Mouse (Mus musculus): ENCODE measurements at regions not wholly inside any gene's neighbourhood (a gene's known extent, or its start where the extent isn't known, plus 50 kb on each side); places are given as distances from the start of the nearest gene placed in this dataset.
"Not testable (repeated sequence)": the region's sequence is repeated elsewhere in the genome, so short reads cannot be mapped to it uniquely, and the experiment has no call there.

DNA sequence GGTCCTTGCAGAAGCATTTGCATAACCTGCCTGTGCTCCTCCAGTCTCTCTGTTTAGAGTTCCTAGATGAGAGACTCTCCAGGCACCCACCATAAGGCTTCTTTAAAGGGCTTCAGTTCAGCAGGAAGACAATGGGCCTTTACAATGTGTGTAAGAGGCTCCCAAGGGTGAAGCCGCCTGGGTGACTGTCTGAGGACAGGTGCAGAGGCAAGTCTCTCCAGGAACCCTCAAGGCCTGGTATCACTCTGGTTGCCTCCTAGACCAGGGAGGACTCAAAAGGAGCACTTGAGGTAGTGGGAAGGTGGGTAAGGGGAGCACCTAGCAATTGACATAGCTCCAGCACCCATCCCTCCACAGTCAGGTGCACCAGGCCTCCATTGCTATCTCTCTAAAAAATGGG is 55.8 kb upstream of the Irx2 start:
- DNase-seq (ENCODE audit: low read depth) = no peak
- TF ChIP-seq CTCF (IDR thresholded peaks at IDR 0.05; ENCODE audit: borderline replicate concordance, extremely low read depth, insufficient read depth, insufficient read length) = no peak
- no peak for TF ChIP-seq POLR2A (IDR thresholded peaks at IDR 0.05; ENCODE audit: borderline replicate concordance, extremely low read depth, insufficient read depth, insufficient read length, poor library complexity, severe bottlenecking)

DNA sequence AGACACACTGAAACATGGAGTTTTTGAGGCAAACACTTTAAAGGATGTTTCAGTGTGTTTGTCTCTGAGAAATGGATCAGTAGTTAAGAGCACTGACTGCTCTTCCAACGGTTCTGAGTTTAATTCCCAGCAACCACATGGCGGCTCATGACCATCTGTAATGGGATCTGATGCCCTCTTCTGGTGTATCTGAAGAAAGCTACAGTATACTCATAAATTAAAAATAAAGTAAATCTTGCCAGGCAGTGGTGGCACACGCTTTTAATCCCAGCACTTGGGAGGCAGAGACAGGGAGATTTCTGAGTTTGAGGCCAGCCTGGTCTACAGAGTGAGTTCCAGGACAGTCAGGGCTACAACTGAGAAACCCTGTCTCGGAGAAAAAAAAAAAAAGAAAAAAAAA is 54.5 kb upstream of the Irx2 start:
- DNase-seq (ENCODE audit: low read depth) = not testable (repeated sequence)

DNA sequence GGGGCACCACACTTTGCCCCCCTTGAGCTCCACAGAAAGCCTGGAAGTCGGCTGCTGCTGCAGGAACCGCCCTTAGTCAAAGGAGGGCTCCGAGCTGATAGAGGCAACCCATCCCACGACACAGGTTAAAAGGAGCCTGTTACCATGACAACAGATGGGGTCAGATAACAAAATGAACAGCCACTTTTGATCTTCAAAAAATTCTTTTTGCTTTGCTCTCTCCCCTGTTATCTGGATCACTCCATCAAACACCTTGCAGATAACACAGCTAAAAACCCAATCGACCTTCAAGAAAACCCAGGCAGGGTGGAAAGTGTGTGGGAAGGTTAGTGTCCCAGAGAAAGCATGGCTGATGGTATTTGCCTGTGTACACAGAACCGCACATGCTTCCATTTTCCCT is 52.1 kb upstream of the Irx2 start:
- TF ChIP-seq CTCF (IDR thresholded peaks at IDR 0.05; ENCODE audit: borderline replicate concordance, extremely low read depth, insufficient read depth, insufficient read length) (no peak), POLR2A (IDR thresholded peaks at IDR 0.05; ENCODE audit: borderline replicate concordance, extremely low read depth, insufficient read depth, insufficient read length, poor library complexity, severe bottlenecking) (no peak)
- peak; percentile 65 for DNase-seq (ENCODE audit: low read depth)

DNA sequence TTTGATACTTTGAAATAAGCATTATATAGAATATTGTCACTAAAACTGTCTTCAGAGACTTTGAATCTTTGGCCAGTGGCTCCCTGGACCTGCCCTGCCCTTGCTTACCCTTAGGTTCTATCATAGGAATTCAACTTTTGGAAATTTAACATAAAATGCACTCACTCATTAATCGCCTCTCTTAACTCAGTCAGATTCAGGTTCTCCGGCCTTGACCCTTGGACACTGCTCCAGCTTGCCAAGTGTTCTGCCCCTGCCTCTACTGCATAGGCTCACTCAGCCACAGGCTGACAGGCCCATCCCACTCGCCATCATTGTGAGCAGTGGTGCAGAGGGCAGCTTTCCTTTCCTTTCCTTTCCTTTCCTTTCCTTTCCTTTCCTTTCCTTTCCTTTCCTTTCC is 50.2 kb upstream of the Irx2 start:
- TF ChIP-seq POLR2A (IDR thresholded peaks at IDR 0.05; ENCODE audit: borderline replicate concordance, extremely low read depth, insufficient read depth, insufficient read length, poor library complexity, severe bottlenecking) (no peak), CTCF (IDR thresholded peaks at IDR 0.05; ENCODE audit: borderline replicate concordance, extremely low read depth, insufficient read depth, insufficient read length) (no peak)
- no peak for DNase-seq (ENCODE audit: low read depth)

Measured in brain, embryonic 14.5 days (tissue).